Mouse (Mus musculus): ENCODE results near the gene Cgrrf1.

Gene Cgrrf1

DNA sequence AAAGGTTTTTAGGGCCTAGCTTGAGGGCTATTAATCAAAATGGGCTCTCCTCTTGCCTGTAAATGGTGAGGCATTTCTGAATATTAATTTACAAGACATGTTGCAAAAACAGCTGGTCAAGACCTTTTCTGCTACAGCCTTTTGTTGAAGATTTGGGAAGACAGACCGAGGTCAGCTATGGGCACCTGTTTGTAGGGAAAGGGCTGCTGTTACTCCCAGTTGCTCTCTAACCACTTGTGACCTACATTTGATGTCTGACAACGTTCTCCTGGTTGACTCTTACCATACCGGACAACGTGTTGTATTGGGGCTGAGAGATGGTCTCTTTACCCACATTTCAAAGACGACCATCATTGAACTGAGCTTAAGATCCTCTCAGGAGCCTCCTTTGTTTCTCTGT lies 66.0 kb downstream of the Cgrrf1 start:
- DNase-seq: no peak

GRCm38 (mm10) chr14:46898626-46899025 lies 66.7 kb downstream of the Cgrrf1 start:
- no peak for DNase-seq

DNA sequence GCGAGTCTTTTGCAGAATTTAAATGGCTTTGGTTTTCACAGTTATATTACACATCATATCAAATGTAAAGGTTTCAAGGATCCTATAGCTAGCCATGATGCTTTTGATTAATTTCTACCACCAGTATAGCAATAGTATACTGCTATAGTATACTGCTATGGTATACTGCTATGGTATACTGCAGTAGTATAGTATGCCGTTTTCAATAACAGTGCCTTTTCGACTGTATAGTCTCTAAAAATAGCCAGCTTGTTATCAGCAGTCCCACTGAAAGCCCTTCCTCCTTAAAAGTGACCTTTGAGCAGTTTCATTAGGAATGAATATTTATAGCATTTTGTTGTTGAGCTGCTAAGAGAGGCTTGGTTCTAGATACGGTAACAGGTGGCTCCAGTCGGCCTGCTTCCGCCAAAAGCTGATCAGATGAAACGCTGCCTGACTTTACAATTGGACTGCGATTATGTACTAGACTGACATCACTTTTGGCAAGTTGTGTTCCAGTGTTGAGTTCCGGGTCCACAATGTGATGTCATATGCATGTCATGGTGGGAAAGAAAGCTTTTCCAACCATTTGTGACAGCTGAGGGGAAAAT lies 70.7 kb downstream of the Cgrrf1 start:
- DNase-seq: no peak
